Mouse (Mus musculus): ENCODE results near the gene Selenok. TPM values are rescaled to one million over a fixed set of nuclear protein-coding genes. Genes with fewer than 3 reads are reported as not detected.

The Selenok gene
- total RNA-seq, 2 experiments from 2014 or later: 125 to 148 TPM

DNA sequence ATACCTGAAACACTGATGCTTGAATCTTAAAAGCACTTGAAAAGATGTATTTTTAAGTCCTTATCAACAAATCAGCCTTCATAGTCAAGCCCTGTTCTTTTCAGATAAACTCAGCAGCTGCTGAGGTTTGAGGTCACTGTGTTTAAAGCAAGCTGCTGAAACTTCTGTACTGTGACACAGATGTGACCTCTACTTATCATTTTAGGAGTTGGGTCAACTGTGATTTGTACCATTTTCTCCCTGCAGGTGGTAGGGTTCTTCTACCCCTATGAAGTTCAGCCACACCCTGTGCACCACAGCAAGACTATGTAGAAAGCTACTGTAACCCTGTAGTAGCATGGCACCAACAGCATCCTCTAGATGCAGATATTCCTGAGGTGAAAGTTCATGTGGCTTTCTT lies 29.2 kb downstream of the Selenok start:
- DNase-seq (ENCODE audit: extremely low spot score in 1 of 2, low spot score in 2 of 2): no peak
- Histone ChIP-seq H3K27ac (no peak overlapping the region), H3K4me3 (no peak overlapping the region)
- no peak for TF ChIP-seq CTCF (IDR thresholded peaks at IDR 0.05)
- intact Hi-C loops (cut with DNase I): loop anchor here (10.0 kb wide), 1 partner anchor 517 kb away; no protein-coding TSS in a partner anchor

DNA sequence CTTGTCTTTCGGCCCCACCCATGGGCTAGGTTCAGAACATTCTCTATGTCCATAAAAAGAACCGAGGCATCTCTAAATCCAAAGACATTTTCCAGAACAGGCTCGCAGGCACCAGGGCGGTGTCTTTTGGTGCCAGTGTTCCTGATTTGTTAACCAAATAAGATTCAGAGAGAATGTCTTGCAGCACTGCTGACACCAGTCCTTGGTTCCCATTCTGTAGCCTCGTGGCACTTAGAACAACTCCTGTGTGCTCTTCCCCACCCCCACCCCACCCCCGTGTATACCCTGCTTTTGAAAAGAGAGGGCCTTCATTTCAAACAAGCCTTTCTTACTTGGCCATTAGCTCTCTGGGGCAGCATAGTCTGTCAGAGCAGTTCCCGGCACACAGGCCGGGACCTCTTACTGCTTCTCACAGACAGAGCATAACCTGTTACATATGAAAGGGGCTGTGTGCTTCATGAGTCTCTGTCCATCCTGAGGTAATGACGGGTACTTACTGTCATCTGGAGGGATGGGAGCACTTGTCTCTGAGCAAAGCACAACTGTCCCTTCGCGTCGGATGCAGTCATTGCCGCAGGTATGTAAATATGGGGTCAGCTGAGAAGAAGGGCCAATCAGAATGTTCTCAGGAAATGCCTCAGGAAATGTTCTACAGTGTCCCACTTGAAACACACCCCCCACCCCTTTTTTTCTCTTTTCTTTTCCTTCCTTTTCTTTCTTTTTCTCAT lies 30.8 kb downstream of the Selenok start:
- no peak for DNase-seq (ENCODE audit: extremely low spot score in 1 of 2, low spot score in 2 of 2)
- Histone ChIP-seq H3K4me3 (no peak overlapping the region), H3K27ac (no peak overlapping the region)
- intact Hi-C loops (cut with DNase I): loop anchor here (10.0 kb wide), 1 partner anchor 516 kb away; no protein-coding TSS in a partner anchor
- TF ChIP-seq CTCF (IDR thresholded peaks at IDR 0.05): no peak

DNA sequence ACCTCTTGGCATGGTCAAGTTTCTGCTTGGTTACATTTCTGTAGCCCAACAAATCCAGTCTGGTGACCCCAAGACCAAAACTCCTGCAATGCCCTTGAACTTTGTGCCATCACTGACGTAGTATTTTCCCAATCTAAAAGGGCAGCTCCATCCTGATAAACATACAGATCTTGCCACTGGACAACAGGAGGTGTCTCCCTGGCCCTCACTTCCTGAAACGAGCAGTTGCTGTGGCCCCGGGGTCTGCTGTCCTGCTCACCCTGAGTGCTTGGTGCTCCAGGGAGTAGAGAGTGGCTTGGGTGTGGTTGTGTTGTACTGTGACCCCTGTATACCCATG lies 31.3 kb downstream of the Selenok start:
- intact Hi-C loops (cut with DNase I): loop anchor here (10.0 kb wide), 1 partner anchor 515 kb away; no protein-coding TSS in a partner anchor
- H3K27ac ChIP-seq: no peak overlapping the region
- DNase-seq (ENCODE audit: extremely low spot score in 1 of 2, low spot score in 2 of 2): no peak
- no peak overlapping the region for H3K4me3 ChIP-seq
- TF ChIP-seq CTCF (IDR thresholded peaks at IDR 0.05): no peak

- peak; percentile 37 to 42 for DNase-seq (ENCODE audit: extremely low spot score in 1 of 2, low spot score in 2 of 2)
- Histone ChIP-seq H3K27ac (peak within 1 kb of the TSS; percentile 60), H3K4me3 (peak within 1 kb of the TSS; percentile 42)
- no peak for TF ChIP-seq CTCF (IDR thresholded peaks at IDR 0.05)
- intact Hi-C loops (cut with DNase I): no loop called here
Observed at GRCm38 (mm10) chr14:30008733-30009575, 40.8 kb downstream of the Selenok start, which contains the start of the genes Il17rb and Chdh. Gene Il17rb, minus strand, starts transcription at chr14:30008896. Gene Chdh, plus strand, starts transcription at chr14:30009023.

GRCm38 (mm10) chr14:30009864-30010560 lies 41.9 kb downstream of the Selenok start:
- intact Hi-C loops (cut with DNase I): no loop called here
- Histone ChIP-seq H3K27ac (peak overlapping the region; percentile 60), H3K4me3 (no peak overlapping the region)
- TF ChIP-seq CTCF (IDR thresholded peaks at IDR 0.05): no peak
- DNase-seq (ENCODE audit: extremely low spot score in 1 of 2, low spot score in 2 of 2): peak; percentile 46 to 47

DNA sequence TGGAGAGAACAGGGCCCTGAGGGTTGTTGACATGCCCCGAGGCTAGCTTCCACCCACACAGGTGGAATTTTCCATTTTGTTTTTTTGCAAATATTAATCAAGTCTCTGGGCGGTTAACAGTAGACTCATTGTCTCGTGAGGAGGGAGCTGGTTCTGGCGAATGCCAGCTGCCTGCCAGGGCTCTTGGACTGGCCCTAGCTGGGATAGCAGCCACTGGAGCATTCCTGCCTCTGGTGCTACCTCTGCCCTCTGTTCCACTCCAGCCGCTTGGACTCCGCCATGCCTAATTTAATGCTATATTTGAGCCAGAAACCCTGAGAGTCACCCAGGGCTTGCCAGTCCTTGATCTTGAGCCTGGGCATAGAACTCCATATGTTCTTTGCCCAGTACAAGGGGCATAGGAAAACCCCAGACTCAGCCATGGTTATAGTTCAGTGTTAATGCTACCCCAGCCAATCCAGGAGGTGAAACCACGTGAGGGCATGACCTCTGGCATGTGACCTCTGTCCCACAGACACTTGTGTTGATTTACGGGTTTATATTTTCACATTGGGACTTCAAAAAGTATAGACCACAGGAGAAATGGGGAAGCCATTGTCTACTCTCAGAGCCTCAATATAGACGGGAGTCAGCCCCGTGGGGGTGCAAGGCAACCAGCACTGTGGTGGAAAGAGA lies 43.9 kb downstream of the Selenok start:
- peak overlapping the region; percentile 20; the same call in 1 of the 2 replicates for H3K27ac ChIP-seq
- no peak for DNase-seq (ENCODE audit: extremely low spot score in 1 of 2, low spot score in 2 of 2)
- intact Hi-C loops (cut with DNase I): no loop called here
- H3K4me3 ChIP-seq: no peak overlapping the region
- TF ChIP-seq CTCF (IDR thresholded peaks at IDR 0.05): no peak

GRCm38 (mm10) chr14:30014487-30014886 lies 46.4 kb downstream of the Selenok start:
- no peak for TF ChIP-seq CTCF (IDR thresholded peaks at IDR 0.05)
- intact Hi-C loops (cut with DNase I): no loop called here
- H3K27ac ChIP-seq: no peak overlapping the region
- no peak for DNase-seq (ENCODE audit: extremely low spot score in 1 of 2, low spot score in 2 of 2)
- no peak overlapping the region for H3K4me3 ChIP-seq

DNA sequence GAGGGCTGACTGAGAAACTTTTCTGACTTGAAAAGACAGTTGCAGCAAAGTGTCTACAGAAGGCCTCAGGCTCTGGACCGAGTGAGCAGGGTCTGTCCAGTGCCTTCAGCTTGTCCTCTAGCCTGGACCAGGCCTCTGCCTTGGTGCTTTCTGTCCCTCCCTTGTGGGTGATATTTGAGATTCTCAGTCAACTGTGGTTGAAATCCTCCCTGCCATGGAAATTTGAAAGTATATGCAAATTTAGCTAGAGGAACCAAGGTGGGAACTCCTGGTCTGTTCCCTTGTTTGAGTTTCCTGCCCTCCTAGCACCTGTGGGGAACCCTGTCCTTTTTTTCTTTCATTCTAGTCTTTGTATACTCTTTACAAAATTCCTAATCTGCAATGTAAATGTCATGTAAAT lies 46.9 kb downstream of the Selenok start:
- intact Hi-C loops (cut with DNase I): no loop called here
- Histone ChIP-seq H3K4me3 (no peak overlapping the region), H3K27ac (no peak overlapping the region)
- TF ChIP-seq CTCF (IDR thresholded peaks at IDR 0.05): no peak
- no peak for DNase-seq (ENCODE audit: extremely low spot score in 1 of 2, low spot score in 2 of 2)

- no peak for DNase-seq (ENCODE audit: extremely low spot score in 1 of 2, low spot score in 2 of 2)
- Histone ChIP-seq H3K4me3 (no peak overlapping the region), H3K27ac (no peak overlapping the region)
- TF ChIP-seq CTCF (IDR thresholded peaks at IDR 0.05): no peak
- intact Hi-C loops (cut with DNase I): no loop called here
Observed at GRCm38 (mm10) chr14:30016666-30017065, 48.6 kb downstream of the Selenok start.

DNA sequence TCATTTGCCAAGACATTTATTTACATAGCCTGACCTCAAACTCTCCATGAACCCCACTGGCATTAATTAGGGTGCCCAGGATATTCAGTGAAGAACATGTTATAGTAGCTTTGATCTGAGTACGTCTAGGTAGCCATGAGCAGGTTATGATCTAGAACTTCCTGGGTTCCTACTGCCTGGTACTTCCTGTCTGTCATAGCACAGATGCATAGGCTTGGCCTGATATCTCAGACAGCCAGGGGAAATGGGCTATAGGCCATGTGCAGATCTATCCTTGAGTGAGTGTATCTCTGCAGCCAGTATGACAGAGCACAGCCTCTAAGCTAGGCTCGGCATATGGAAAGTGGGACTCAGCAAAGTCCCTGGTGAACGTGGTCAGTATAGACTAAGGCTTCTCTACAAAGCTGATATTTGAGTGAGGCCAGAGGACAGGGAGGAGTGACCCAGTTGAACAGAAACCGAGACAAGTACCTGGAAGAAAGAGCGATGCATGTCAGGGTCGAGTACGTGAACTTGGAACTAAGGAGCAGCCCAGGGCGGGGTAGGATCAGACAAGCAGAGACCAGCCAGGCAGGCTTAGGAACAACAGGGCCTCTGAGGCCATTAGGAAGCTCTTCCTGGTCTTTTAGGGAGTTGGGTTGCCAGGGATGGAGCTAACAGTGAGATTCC lies 49.8 kb downstream of the Selenok start:
- TF ChIP-seq CTCF (IDR thresholded peaks at IDR 0.05): no peak
- H3K27ac ChIP-seq: no peak overlapping the region
- no peak overlapping the region for H3K4me3 ChIP-seq
- intact Hi-C loops (cut with DNase I): no loop called here
- DNase-seq (ENCODE audit: extremely low spot score in 1 of 2, low spot score in 2 of 2): no peak

DNA sequence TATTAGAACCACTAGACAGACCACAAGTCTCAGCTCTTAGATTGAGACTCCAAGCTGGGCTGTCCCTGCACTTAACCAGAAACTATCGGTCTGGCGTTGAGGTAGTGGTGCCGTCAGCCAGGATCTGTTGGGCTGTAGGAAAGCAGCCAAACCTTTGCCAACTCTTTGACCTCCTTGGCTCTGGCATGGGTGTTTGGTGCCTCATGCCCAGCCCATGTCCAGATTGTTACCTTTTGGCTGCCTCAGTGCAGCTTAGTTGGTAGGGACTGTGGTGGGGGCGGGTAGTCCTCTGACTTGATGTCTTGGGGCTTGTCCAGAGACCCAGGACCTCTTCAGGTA lies 50.3 kb downstream of the Selenok start:
- TF ChIP-seq CTCF (IDR thresholded peaks at IDR 0.05): no peak
- DNase-seq (ENCODE audit: extremely low spot score in 1 of 2, low spot score in 2 of 2): no peak
- H3K27ac ChIP-seq: no peak overlapping the region
- no peak overlapping the region for H3K4me3 ChIP-seq
- intact Hi-C loops (cut with DNase I): no loop called here

Measured in left cerebral cortex, adult 2 months (tissue).